Mouse (Mus musculus) ZHBTc4 (cell line): Measurements from ENCODE around the gene Hapln4.

Experiments used
- DNase-seq: peaks from one replicate; pipeline ENCODE4 v3.0.0-alpha.2; 2011; ENCODE audit warnings: low read depth, low spot score

Gene Hapln4

DNA sequence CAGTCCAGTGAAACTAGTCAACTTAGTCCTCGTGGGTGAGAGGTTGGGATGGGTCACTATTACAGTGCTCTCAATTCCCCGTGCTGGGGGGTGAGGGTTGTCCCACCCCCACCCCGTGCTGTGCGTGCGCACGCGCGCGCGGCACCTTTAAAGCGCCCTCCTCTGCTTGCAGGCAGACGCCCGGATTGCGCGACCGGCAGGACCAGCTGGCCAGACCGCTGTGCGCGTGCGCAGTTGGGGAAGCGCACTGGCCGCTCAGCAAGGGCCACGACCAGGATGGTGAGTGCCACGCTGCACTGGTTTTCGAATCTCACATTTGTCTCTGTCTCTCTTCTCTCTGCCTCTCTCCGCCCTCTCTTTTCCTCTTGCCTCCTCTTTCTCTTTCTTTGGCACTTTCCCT, at the start of gene Hapln4:
Gene Hapln4 (plus strand): TSS at position 173 of the 400 bp plus-strand sequence.
- peak; percentile 56 for DNase-seq

DNA sequence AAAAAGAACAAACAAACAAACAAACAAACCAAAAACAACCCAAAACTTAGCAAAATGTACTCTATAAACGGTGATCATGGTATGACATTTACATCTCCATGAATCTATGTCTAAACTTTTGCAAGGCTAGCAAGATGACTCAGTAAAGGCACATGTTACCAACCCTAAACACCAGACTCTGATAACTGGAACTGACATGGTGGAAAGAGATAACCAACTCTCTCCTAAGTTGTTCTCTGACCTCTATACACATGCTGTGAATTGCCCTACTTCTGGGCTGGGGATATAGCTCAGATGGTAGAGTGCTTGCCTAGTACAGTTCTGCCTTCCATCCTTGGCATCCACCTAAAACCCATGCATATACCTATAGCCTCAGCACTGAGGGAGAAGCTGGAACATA, 45.3 kb upstream of the Hapln4 start:
- DNase-seq = no peak

DNA sequence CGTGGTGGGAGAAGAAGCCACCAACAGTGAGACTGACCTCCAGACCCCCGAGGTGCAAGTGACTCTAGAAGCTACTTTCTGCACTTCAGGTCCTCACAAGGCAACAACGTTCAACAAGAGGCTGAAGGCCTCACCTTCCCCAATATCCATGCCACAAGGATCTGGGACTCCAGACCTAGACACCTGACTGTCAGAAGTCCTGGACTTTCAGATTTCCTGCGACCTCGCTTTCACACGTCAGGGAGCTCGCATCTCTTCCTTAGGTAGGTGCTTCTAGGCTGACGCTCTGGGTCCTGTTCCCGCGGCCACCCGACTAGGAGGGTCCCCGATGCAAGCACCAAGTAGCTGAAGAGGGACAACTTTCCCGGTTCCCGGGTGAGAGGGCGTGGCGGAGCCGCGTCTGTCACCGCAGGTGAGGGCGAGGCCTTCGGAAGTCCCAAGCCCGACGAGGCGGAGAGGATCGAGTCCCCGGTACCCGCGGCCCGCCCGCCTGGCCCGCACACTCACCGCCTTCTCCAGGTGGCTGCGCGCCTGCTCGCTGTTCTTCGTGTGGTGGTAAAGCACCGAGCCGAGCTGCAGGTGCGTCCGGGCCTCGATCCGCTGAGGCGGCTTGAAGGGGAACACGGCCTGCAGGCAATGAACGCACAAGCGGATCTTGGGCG, 41.2 kb upstream of the Hapln4 start:
- no peak for DNase-seq

GRCm38 (mm10) chr8:70042583-70043455, 40.4 kb upstream of the Hapln4 start, which contains the start of the genes Mau2 and Sugp1:
Gene Mau2, minus strand, starts transcription at chr8:70042734.
Gene Sugp1, plus strand, starts transcription at chr8:70042813.
- DNase-seq = peak; percentile 98

DNA sequence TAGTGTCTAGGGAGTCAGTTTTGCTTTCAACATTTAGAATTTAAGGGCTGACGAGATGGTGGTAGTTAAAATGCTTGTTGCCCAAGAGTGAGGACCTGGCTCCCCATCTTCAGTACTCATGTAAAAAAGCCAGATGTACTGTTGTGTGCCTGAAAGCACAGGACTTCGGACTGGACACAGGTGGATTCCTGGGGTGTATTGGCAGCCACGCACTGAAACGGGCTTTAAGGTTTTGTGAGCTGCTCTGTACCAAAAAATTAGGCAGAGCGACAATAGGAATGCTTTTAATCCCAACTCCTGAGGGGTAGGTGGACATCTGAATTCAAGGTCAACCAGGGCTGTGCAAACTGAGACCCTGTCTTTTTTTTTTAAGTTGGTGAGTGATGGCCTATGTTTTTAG, 39.3 kb upstream of the Hapln4 start:
- DNase-seq = no peak

GRCm38 (mm10) chr8:70049662-70050061, 33.6 kb upstream of the Hapln4 start:
- DNase-seq = no peak

- DNase-seq = peak; percentile 29
Measured at GRCm38 (mm10) chr8:70050434-70050833, 32.8 kb upstream of the Hapln4 start.

- DNase-seq = no peak
Measured at GRCm38 (mm10) chr8:70057721-70058120, 25.5 kb upstream of the Hapln4 start.

GRCm38 (mm10) chr8:70071836-70072440, 11.3 kb upstream of the Hapln4 start:
- no peak for DNase-seq

GRCm38 (mm10) chr8:70072441-70073069, 10.7 kb upstream of the Hapln4 start, which contains the start of gene Tm6sf2:
Gene Tm6sf2, plus strand, starts transcription at chr8:70072924.
- DNase-seq = peak; percentile 70

- DNase-seq = no peak
Measured at GRCm38 (mm10) chr8:70073120-70073519, 10.1 kb upstream of the Hapln4 start.

DNA sequence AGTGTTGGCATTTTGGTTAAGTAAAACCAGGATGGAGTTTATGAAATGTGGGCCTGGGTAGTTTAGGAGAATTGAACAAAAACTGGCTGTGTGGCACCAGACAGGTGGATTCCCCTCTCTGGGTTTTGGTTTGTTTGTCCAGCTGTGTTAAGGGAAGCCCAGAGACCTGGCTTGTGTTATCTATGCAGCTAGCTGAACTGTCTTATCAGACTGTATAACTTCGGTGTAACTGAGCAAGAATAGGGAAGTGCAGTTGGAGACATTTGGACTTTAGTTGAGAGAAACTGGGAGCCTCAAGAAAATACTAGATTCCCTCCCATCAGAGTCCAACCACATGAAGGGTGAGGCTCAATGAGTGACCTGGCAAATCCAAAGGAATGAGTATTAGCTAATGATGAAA, 9.6 kb upstream of the Hapln4 start:
- no peak for DNase-seq

DNA sequence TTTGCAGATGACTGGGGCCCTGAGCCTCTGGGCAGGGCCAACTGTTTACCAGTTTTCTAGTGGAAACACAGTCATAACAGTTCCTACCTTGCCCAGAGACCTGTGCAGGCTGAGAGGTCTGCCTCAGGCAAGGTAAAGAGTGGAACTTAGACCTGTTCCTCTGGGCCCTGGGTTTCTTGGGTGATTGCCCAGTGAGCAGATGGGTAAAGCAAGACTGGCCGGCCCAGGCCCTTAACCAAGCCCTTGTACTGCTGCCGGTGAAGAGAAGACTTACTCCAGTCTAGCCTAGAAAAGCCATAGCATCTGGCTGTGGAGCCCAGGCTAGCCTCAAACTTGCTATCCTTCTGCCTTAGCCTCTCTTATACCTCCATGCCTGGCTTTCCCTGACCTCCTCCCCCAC, 1.3 kb upstream of the Hapln4 start:
- DNase-seq = no peak

DNA sequence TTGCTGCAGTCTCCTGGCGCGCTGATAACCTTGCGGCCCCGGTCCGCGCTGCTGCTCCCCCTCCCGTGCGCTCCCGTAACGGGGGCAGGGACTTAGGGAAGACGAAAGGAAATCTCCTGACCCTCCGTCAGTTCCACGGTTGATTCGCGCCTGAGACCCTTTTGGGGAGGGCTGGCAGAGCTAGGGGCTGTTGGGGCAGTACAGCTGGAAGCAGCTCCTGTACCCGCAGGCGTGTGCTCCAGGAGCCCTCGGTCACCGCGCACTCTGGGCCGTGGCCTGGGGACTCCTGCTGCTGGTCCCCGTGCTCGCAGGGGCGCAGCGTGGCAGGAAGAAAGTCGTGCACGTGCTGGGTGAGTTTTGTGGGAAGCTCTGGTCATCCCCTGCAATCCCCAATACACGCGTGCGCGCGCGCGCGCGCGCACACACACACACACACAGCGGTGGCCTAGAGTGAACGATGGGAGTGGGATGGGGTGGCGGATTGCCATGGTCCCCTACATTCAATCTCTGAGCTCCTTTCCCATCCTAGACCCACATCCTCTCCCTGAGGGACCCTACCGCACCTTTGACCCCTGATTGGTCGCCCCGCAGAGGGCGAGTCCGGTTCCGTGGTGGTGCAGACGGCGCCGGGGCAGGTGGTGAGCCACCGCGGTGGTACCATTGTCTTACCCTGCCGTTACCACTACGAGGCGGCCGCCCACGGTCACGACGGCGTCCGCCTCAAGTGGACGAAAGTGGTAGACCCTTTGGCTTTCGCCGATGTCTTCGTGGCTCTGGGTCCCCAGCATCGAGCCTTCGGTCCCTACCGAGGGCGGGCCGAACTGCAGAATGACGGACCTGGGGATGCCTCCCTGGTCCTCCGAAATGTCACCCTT, 1.2 kb downstream of the Hapln4 start:
- DNase-seq = peak; percentile 48

DNA sequence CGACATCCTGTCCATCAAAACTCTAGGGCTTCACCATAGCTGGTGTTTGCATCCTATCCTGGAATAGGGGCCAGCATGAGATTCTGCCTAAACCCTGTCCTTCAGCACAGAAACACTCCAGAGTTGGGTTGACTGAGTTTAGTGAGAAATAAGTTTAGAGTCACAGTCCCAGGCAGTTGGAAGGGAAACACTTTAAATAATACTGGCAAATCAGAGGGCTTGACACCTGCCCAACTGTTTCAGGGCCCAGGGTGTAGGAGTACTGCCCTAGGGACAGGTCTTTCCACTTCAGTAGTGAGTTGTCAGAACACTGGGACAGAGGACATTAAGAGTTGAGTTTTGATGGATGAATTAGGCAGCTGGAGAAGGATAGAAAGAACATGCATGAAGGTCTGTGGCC, 2.9 kb downstream of the Hapln4 start:
- no peak for DNase-seq

DNA sequence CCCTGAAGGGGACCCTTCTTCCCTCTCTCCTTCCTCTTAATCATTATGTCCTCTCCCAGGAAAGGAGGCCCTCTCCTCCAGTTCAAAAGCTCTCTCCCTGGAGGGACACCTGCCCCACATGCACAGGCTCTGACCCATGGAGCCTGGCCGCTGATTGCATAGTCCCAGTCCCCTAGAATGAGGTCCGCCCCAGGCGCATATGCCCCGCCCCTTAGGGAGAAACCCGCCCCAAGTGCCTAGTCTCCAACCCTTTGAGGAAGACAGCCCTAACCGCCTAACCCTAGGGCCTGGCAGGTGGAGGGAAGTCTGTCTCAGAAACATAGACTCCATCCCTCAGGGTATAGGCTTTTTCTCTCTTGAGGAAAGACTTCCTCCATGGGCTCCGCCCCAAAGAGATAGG, 4.0 kb downstream of the Hapln4 start:
- peak; percentile 73 for DNase-seq

GRCm38 (mm10) chr8:70087836-70088650, 4.8 kb downstream of the Hapln4 start:
- peak; percentile 70 for DNase-seq

GRCm38 (mm10) chr8:70089296-70089960, 6.2 kb downstream of the Hapln4 start:
- peak; percentile 75 for DNase-seq

- DNase-seq = no peak
Measured at GRCm38 (mm10) chr8:70092786-70093185, 9.5 kb downstream of the Hapln4 start.
